Mouse (Mus musculus) embryo, embryonic 11 days (tissue): Measurements from ENCODE around the gene Rhox4d.
"Not testable (repeated sequence)": the region's sequence is repeated elsewhere in the genome, so short reads cannot be mapped to it uniquely, and the experiment has no call there.

ENCODE experiments used
- DNase-seq: peaks from one replicate; pipeline ENCODE4 v3.0.0-alpha.2; 2015

The Rhox4d gene

GRCm38 (mm10) chrX:37514059-37514458 lies at the start of gene Rhox4d:
Gene Rhox4d (plus strand): TSS chrX:37514359.
- not testable (repeated sequence) for DNase-seq

- not testable (repeated sequence) for DNase-seq
Measured at GRCm38 (mm10) chrX:37480037-37480436, 34.1 kb upstream of the Rhox4d start, which contains the start of gene Rhox4c. Gene Rhox4c (plus strand): TSS chrX:37480337.

GRCm38 (mm10) chrX:37530152-37530551 lies 16.0 kb downstream of the Rhox4d start, which contains the start of gene Rhox2e:
Gene Rhox2e (plus strand): TSS chrX:37530452.
- not testable (repeated sequence) for DNase-seq

- DNase-seq, result not testable (repeated sequence)
Measured at GRCm38 (mm10) chrX:37541719-37542118, 27.6 kb downstream of the Rhox4d start, which contains the start of gene Rhox3e. Gene Rhox3e (plus strand): TSS chrX:37542019.

GRCm38 (mm10) chrX:37557112-37557511 lies 43.0 kb downstream of the Rhox4d start, which contains the start of gene Rhox4e:
Gene Rhox4e (plus strand): TSS chrX:37557412.
- DNase-seq, result not testable (repeated sequence)
